Mouse (Mus musculus) layer of hippocampus, postnatal 36 days (tissue): ENCODE results near the gene Agl. TPM values are rescaled to one million over a fixed set of nuclear protein-coding genes. Genes with fewer than 3 reads are reported as not detected.
"Not testable (repeated sequence)": the region's sequence is repeated elsewhere in the genome, so short reads cannot be mapped to it uniquely, and the experiment has no call there.

Source experiments
- DNase-seq, 2 experiments: peaks; one replicate each; pipeline ENCODE4 v3.0.0; 2022
- total RNA-seq, 2 experiments: library from RNA; stranded (reverse); gene quantifications; 2 replicates each; pipeline ENCODE4 v1.2.3; 2021

The Agl gene
- total RNA-seq, 2 experiments from 2014 or later: 24.9 to 28.4 TPM

- not testable (repeated sequence) for DNase-seq
Observed at GRCm38 (mm10) chr3:116747648-116748047, 60.3 kb downstream of the Agl start.

GRCm38 (mm10) chr3:116740963-116741362 lies 67.0 kb downstream of the Agl start:
- no peak for DNase-seq

GRCm38 (mm10) chr3:116740106-116740505 lies 67.9 kb downstream of the Agl start:
- no peak for DNase-seq

- no peak for DNase-seq
Observed at GRCm38 (mm10) chr3:116737326-116737731, 70.6 kb downstream of the Agl start.

GRCm38 (mm10) chr3:116729483-116730174 lies 78.3 kb downstream of the Agl start:
- DNase-seq: no peak

- no peak for DNase-seq
Observed at GRCm38 (mm10) chr3:116726807-116727206, 81.2 kb downstream of the Agl start.

- no peak for DNase-seq
Observed at GRCm38 (mm10) chr3:116723496-116724481, 84.2 kb downstream of the Agl start.

- DNase-seq: no peak
Observed at GRCm38 (mm10) chr3:116722980-116723379, 85.0 kb downstream of the Agl start.

- no peak for DNase-seq
Observed at GRCm38 (mm10) chr3:116718951-116719350, 89.0 kb downstream of the Agl start.

- DNase-seq: no peak
Observed at GRCm38 (mm10) chr3:116713031-116713430, 94.9 kb downstream of the Agl start.

GRCm38 (mm10) chr3:116712436-116712881 lies 95.5 kb downstream of the Agl start, which contains the start of gene Slc35a3:
Gene Slc35a3 (minus strand): TSS chr3:116712831.
- no peak for DNase-seq

- peak; percentile 80 to 82 for DNase-seq
Observed at GRCm38 (mm10) chr3:116711624-116712435, 96.1 kb downstream of the Agl start.

GRCm38 (mm10) chr3:116710941-116711340 lies 97.0 kb downstream of the Agl start:
- no peak for DNase-seq

- DNase-seq: no peak
Observed at GRCm38 (mm10) chr3:116705637-116706204, 102.2 kb downstream of the Agl start.

- DNase-seq: no peak
Observed at GRCm38 (mm10) chr3:116703835-116704234, 104.1 kb downstream of the Agl start.

GRCm38 (mm10) chr3:116702647-116703272 lies 105.2 kb downstream of the Agl start:
- DNase-seq: no peak

- no peak for DNase-seq
Observed at GRCm38 (mm10) chr3:116701601-116702000, 106.4 kb downstream of the Agl start.

- DNase-seq: no peak
Observed at GRCm38 (mm10) chr3:116698786-116699185, 109.2 kb downstream of the Agl start.

GRCm38 (mm10) chr3:116695666-116695985 lies 112.3 kb downstream of the Agl start:
- no peak for DNase-seq

GRCm38 (mm10) chr3:116694955-116695665 lies 112.9 kb downstream of the Agl start:
- no peak for DNase-seq

- no peak for DNase-seq
Observed at GRCm38 (mm10) chr3:116694312-116694711, 113.7 kb downstream of the Agl start.
